8 mouse cellular contexts compared by ENCODE assay signal in genomic region chr6:113891225-113891967, GRCm38 (mm10).
DNase-seq lines count a peak whose midpoint lies in the region; ATAC-seq and TF ChIP-seq lines count a peak whose summit lies in the region.

No protein-coding gene starts in this region.

- no peak overlapping the region for H3K27ac ChIP-seq in kidney, embryonic 16.5 days (ENCODE audit: low read length)
- no peak overlapping the region for H3K27ac ChIP-seq in kidney, adult 2 months (ENCODE audit: insufficient read depth, low read depth, low read length)
- peak overlapping the region; percentile 75 for H3K27ac ChIP-seq in forebrain, postnatal 0 days (ENCODE audit: low read depth, low read length)
- no peak overlapping the region for H3K27ac ChIP-seq in limb, embryonic 10.5 days
- peak overlapping the region; percentile 82 for H3K27ac ChIP-seq in neural tube, embryonic 15.5 days (replicated peaks)

- DNase-seq in kidney, adult 2 months: no peak
- peak; percentile 78 for DNase-seq in cerebellum, adult 11-12 months
- DNase-seq in forebrain, postnatal 0 days: peak; percentile 90
- peak; percentile 55 for DNase-seq in limb, embryonic 10.5 days (ENCODE audit: low spot score)
- no peak for DNase-seq in T-cell, adult 2 months (ENCODE audit: low spot score)

- ATAC-seq in kidney, embryonic 16.5 days (ENCODE audit: low FRiP score, low TSS enrichment): peak; percentile 53; the same call in 1 of the 2 replicates
- peak; percentile 89 for ATAC-seq in forebrain, postnatal 0 days
- peak; percentile 84 for ATAC-seq in neural tube, embryonic 15.5 days (ENCODE audit: low FRiP score)
- no peak for ATAC-seq in megakaryocyte-erythroid progenitor cell, adult 5-6 weeks (replicated peaks; ENCODE audit: low FRiP score, low TSS enrichment, poor library complexity, severe bottlenecking)

- no peaks in the 10 kb centered on the region for H3K4me1 ChIP-seq in kidney, embryonic 16.5 days (ENCODE audit: insufficient read depth, low read length)
- H3K4me1 ChIP-seq in kidney, adult 2 months (ENCODE audit: control insufficient read depth, insufficient read depth, low read length): no peaks in the 10 kb centered on the region
- H3K4me1 ChIP-seq in forebrain, postnatal 0 days (ENCODE audit: insufficient read depth): peaks cover 28% of the 10 kb centered on the region
- peaks cover 16% of the 10 kb centered on the region for H3K4me1 ChIP-seq in limb, embryonic 10.5 days
- peaks cover 43% of the 10 kb centered on the region for H3K4me1 ChIP-seq in neural tube, embryonic 15.5 days

- no peaks in the 10 kb centered on the region for H3K9me3 ChIP-seq in kidney, embryonic 16.5 days (ENCODE audit: low read length)
- no peaks in the 10 kb centered on the region for H3K9me3 ChIP-seq in forebrain, postnatal 0 days (ENCODE audit: low read length)
- no peaks in the 10 kb centered on the region for H3K9me3 ChIP-seq in limb, embryonic 10.5 days (replicated peaks)
- no peaks in the 10 kb centered on the region for H3K9me3 ChIP-seq in neural tube, embryonic 15.5 days (replicated peaks)

- no peak for TF ChIP-seq CTCF in kidney, adult 2 months (conservative IDR thresholded peaks at IDR 0.05; ENCODE audit: insufficient read depth, insufficient read length, low read depth, low read length)
- TF ChIP-seq CTCF in forebrain, postnatal 0 days (IDR thresholded peaks at IDR 0.05; ENCODE audit: low read depth): no peak

- TF ChIP-seq POLR2A in kidney, adult 2 months (IDR thresholded peaks at IDR 0.05; ENCODE audit: low read depth, low read length): no peak

- 1% methylated on average over 32 of the region's 49 CpGs for WGBS in kidney, embryonic 16.5 days
- WGBS in kidney, adult 2 months: 2% methylated on average over 45 of the region's 49 CpGs
- 3% methylated on average over 46 of the region's 49 CpGs for WGBS in forebrain, postnatal 0 days
- WGBS in limb, embryonic 10.5 days: under 1% methylated on average over 45 of the region's 49 CpGs
- 1% methylated on average over 45 of the region's 49 CpGs for WGBS in neural tube, embryonic 15.5 days

- peak overlapping the region; percentile 61 for H3K4me2 ChIP-seq in kidney, embryonic 16.5 days (replicated peaks; ENCODE audit: low read depth, low read length)
- H3K4me2 ChIP-seq in forebrain, postnatal 0 days (ENCODE audit: low read depth): peak overlapping the region; percentile 84
- H3K4me2 ChIP-seq in neural tube, embryonic 15.5 days: peak overlapping the region; percentile 85

- no peak overlapping the region; the same call in 1 of the 2 replicates for H3K9ac ChIP-seq in kidney, embryonic 16.5 days (replicated peaks; ENCODE audit: low read length)
- peak overlapping the region; percentile 58 for H3K9ac ChIP-seq in forebrain, postnatal 0 days
- H3K9ac ChIP-seq in neural tube, embryonic 15.5 days (replicated peaks): peak overlapping the region; percentile 69

- H3K4me3 ChIP-seq in kidney, embryonic 16.5 days (ENCODE audit: low read length): peak overlapping the region; percentile 41
- no peak overlapping the region; the same call in 1 of the 2 replicates for H3K4me3 ChIP-seq in kidney, adult 2 months (ENCODE audit: insufficient read depth, low read depth, low read length)
- peak overlapping the region; percentile 67 for H3K4me3 ChIP-seq in forebrain, postnatal 0 days (ENCODE audit: low read depth, low read length)
- peak overlapping the region; percentile 51 for H3K4me3 ChIP-seq in limb, embryonic 10.5 days
- peak overlapping the region; percentile 56 for H3K4me3 ChIP-seq in neural tube, embryonic 15.5 days (replicated peaks)

- no peaks in the 10 kb centered on the region for H3K36me3 ChIP-seq in kidney, embryonic 16.5 days (ENCODE audit: insufficient read depth, low read length)
- no peaks in the 10 kb centered on the region for H3K36me3 ChIP-seq in kidney, adult 2 months (ENCODE audit: control insufficient read depth, insufficient read depth, low read length)
- no peaks in the 10 kb centered on the region for H3K36me3 ChIP-seq in forebrain, postnatal 0 days (ENCODE audit: insufficient read depth)
- no peaks in the 10 kb centered on the region for H3K36me3 ChIP-seq in limb, embryonic 10.5 days
- H3K36me3 ChIP-seq in neural tube, embryonic 15.5 days: no peaks in the 10 kb centered on the region

- peaks cover 32% of the 10 kb centered on the region for H3K27me3 ChIP-seq in kidney, embryonic 16.5 days (ENCODE audit: insufficient read depth, low read length)
- H3K27me3 ChIP-seq in kidney, adult 2 months (replicated peaks; ENCODE audit: control insufficient read depth, insufficient read depth, low read length): no peaks in the 10 kb centered on the region; the same call in 1 of the 2 replicates
- H3K27me3 ChIP-seq in forebrain, postnatal 0 days (ENCODE audit: insufficient read depth, low read length): no peaks in the 10 kb centered on the region
- peaks cover 74% of the 10 kb centered on the region for H3K27me3 ChIP-seq in limb, embryonic 10.5 days (ENCODE audit: low read depth, poor library complexity, severe bottlenecking)
- H3K27me3 ChIP-seq in neural tube, embryonic 15.5 days (replicated peaks): peaks cover 7% of the 10 kb centered on the region; the same call in 1 of the 2 replicates

Comparison
In these comparisons a context has a peak if more than half of its experiments do, and no peak if none do; other contexts are left out.
1. H3K27ac ChIP-seq: peak in forebrain, postnatal 0 days (single experiment) and neural tube, embryonic 15.5 days (single experiment); none in kidney, embryonic 16.5 days (single experiment), kidney, adult 2 months (single experiment) and limb, embryonic 10.5 days (single experiment).
2. DNase-seq: peak in cerebellum, adult 11-12 months (single experiment), forebrain, postnatal 0 days (single experiment) and limb, embryonic 10.5 days (single experiment); none in kidney, adult 2 months (single experiment) and T-cell, adult 2 months (single experiment).
3. Peak in every context shown above with its lines, with median percentiles within 50 percentile points of each other: H3K4me2 ChIP-seq.